Mouse (Mus musculus) fat pad, adult 2 months (tissue): ENCODE data around the gene Mxra7.
A peak's percentile ranks its signal among the peaks of the same experiment; 100 is the strongest.
"Not testable (repeated sequence)": the region's sequence is repeated elsewhere in the genome, so short reads cannot be mapped to it uniquely, and the experiment has no call there.

ENCODE experiments used
- DNase-seq: peaks from one replicate; pipeline ENCODE4 v3.0.0-alpha.2; 2011; ENCODE audit warnings: low read depth, low spot score; ENCODE audit errors: extremely low read depth

The Mxra7 gene

GRCm38 (mm10) chr11:116847187-116848085 is 19.6 kb upstream of the Mxra7 start:
- DNase-seq = no peak

GRCm38 (mm10) chr11:116846593-116847181 is 18.8 kb upstream of the Mxra7 start:
- no peak for DNase-seq

- peak; percentile 74 for DNase-seq
Measured at GRCm38 (mm10) chr11:116843261-116844233, 15.7 kb upstream of the Mxra7 start, which contains the start of the genes Mettl23 and Jmjd6. Mettl23 (plus strand) TSS chr11:116843278. Jmjd6 (minus strand) TSS chr11:116843449.

GRCm38 (mm10) chr11:116842531-116843260 is 14.8 kb upstream of the Mxra7 start:
- DNase-seq = no peak

GRCm38 (mm10) chr11:116840748-116841147 is 12.9 kb upstream of the Mxra7 start:
- no peak for DNase-seq

GRCm38 (mm10) chr11:116839601-116840000 is 11.8 kb upstream of the Mxra7 start:
- DNase-seq = no peak

- no peak for DNase-seq
Measured at GRCm38 (mm10) chr11:116838936-116839335, 11.1 kb upstream of the Mxra7 start.

- no peak for DNase-seq
Measured at GRCm38 (mm10) chr11:116837441-116837840, 9.6 kb upstream of the Mxra7 start.

- DNase-seq = no peak
Measured at GRCm38 (mm10) chr11:116836283-116836682, 8.4 kb upstream of the Mxra7 start.

- DNase-seq = no peak
Measured at GRCm38 (mm10) chr11:116834954-116835353, 7.1 kb upstream of the Mxra7 start.

GRCm38 (mm10) chr11:116832172-116832685 is 4.4 kb upstream of the Mxra7 start:
- DNase-seq = no peak

GRCm38 (mm10) chr11:116826550-116827504 is 1.0 kb downstream of the Mxra7 start:
- no peak for DNase-seq

- no peak for DNase-seq
Measured at GRCm38 (mm10) chr11:116825230-116825629, 2.6 kb downstream of the Mxra7 start.

GRCm38 (mm10) chr11:116823885-116824284 is 4.0 kb downstream of the Mxra7 start:
- not testable (repeated sequence) for DNase-seq

- no peak for DNase-seq
Measured at GRCm38 (mm10) chr11:116823255-116823654, 4.6 kb downstream of the Mxra7 start.

- no peak for DNase-seq
Measured at GRCm38 (mm10) chr11:116822626-116823025, 5.2 kb downstream of the Mxra7 start.

GRCm38 (mm10) chr11:116822215-116822614 is 5.6 kb downstream of the Mxra7 start:
- DNase-seq = no peak

- no peak for DNase-seq
Measured at GRCm38 (mm10) chr11:116821057-116821940, 6.5 kb downstream of the Mxra7 start.
